Mouse (Mus musculus) cerebellum, adult (tissue): Measurements from ENCODE around the gene Pskh1.

Experiments used
- ATAC-seq: cut with Nextera tagmentation; 2 replicates; pipeline ENCODE4 v1.9.2; 2017; ENCODE audit warnings: mild to moderate bottlenecking, moderate library complexity, mixed read lengths; ENCODE audit not compliant: insufficient number of reproducible peaks, low FRiP score, low TSS enrichment

The Pskh1 gene

GRCm38 (mm10) chr8:105951057-105951659, 50.9 kb downstream of the Pskh1 start:
- ATAC-seq: no peak

GRCm38 (mm10) chr8:105956556-105956955, 56.3 kb downstream of the Pskh1 start:
- ATAC-seq: no peak

GRCm38 (mm10) chr8:105957813-105958212, 57.6 kb downstream of the Pskh1 start:
- no peak for ATAC-seq

GRCm38 (mm10) chr8:105959350-105959749, 59.1 kb downstream of the Pskh1 start:
- ATAC-seq: peak; percentile 67

GRCm38 (mm10) chr8:105961101-105961500, 60.9 kb downstream of the Pskh1 start:
- ATAC-seq: no peak

- ATAC-seq: no peak
Measured at GRCm38 (mm10) chr8:105961536-105961935, 61.3 kb downstream of the Pskh1 start.

- ATAC-seq: no peak
Measured at GRCm38 (mm10) chr8:105964506-105965265, 64.4 kb downstream of the Pskh1 start.

GRCm38 (mm10) chr8:105965266-105965904, 65.1 kb downstream of the Pskh1 start:
- no peak for ATAC-seq

- no peak for ATAC-seq
Measured at GRCm38 (mm10) chr8:105965905-105966341, 65.7 kb downstream of the Pskh1 start, which contains the start of gene Slc12a4. Gene Slc12a4 (minus strand): TSS chr8:105966097.

- ATAC-seq: no peak
Measured at GRCm38 (mm10) chr8:105966692-105967311, 66.6 kb downstream of the Pskh1 start.

- ATAC-seq: no peak
Measured at GRCm38 (mm10) chr8:105969367-105969766, 69.1 kb downstream of the Pskh1 start.

GRCm38 (mm10) chr8:105971019-105971720, 70.9 kb downstream of the Pskh1 start:
- ATAC-seq: no peak

- ATAC-seq: no peak
Measured at GRCm38 (mm10) chr8:105975363-105975762, 75.1 kb downstream of the Pskh1 start.

- no peak for ATAC-seq
Measured at GRCm38 (mm10) chr8:105979325-105979724, 79.1 kb downstream of the Pskh1 start, which contains the start of gene Dpep3. Gene Dpep3 (minus strand): TSS chr8:105979429.

- no peak for ATAC-seq
Measured at GRCm38 (mm10) chr8:105981146-105981545, 80.9 kb downstream of the Pskh1 start.
